Mouse (Mus musculus) kidney, adult 2 months (tissue): ENCODE results near the gene Pld1. TPM values are rescaled to one million over a fixed set of nuclear protein-coding genes. Genes with fewer than 3 reads are reported as not detected.
A peak's percentile ranks its signal among the peaks of the same experiment; 100 is the strongest.

Experiments used
- DNase-seq: peaks from one replicate; pipeline ENCODE4 v3.0.0; 2021
- H3K27ac ChIP-seq: fragments of 200-500 bp; 2 replicates; pipeline ENCODE4 v1.5.1; 2012; ENCODE audit warnings: low read depth, low read length, control low read depth, inconsistent platforms; ENCODE audit not compliant: insufficient read depth
- H3K27me3 ChIP-seq: fragments of 200-500 bp; replicated peaks from 2 replicates; pipeline ENCODE4 v1.6.1; 2012; ENCODE audit warnings: mild to moderate bottlenecking, moderate library complexity, low read length, inconsistent platforms; ENCODE audit not compliant: control insufficient read depth, insufficient read depth
- H3K36me3 ChIP-seq: fragments of 200-500 bp; 2 replicates; pipeline ENCODE4 v1.6.1; 2012; ENCODE audit warnings: mild to moderate bottlenecking, moderate library complexity, low read length, inconsistent platforms; ENCODE audit not compliant: control insufficient read depth, insufficient read depth
- H3K4me1 ChIP-seq: fragments of 200-500 bp; 2 replicates; pipeline ENCODE4 v1.6.1; 2011; ENCODE audit warnings: low read length; ENCODE audit not compliant: control insufficient read depth, insufficient read depth
- H3K4me3 ChIP-seq: fragments of 200-500 bp; 2 replicates; pipeline ENCODE4 v1.5.1; 2011; ENCODE audit warnings: mild to moderate bottlenecking, low read depth, low read length, control low read depth; ENCODE audit not compliant: insufficient read depth
- CTCF ChIP-seq: fragments of 200-500 bp; conservative IDR thresholded peaks from 2 replicates; pipeline ENCODE4 v1.5.1; 2011; ENCODE audit warnings: low read depth, mild to moderate bottlenecking, control low read depth, low read length, moderate library complexity, mixed read lengths; ENCODE audit not compliant: insufficient read depth, insufficient read length
- POLR2A ChIP-seq: fragments of 200-500 bp; IDR thresholded peaks from one replicate; pipeline ENCODE4 v1.6.1; 2011; ENCODE audit warnings: low read depth, low read length, control low read depth
- WGBS: fragments of 180-500 bp; shearing (Covaris S2); methylation state at CpG from one replicate; pipeline ENCODE4 v1.1.7; 2018; 5-methylcytosine and 5-hydroxymethylcytosine counted together
- polyA plus RNA-seq: library from polyadenylated mRNA; depleted of rRNA; stranded (reverse); fragments of >200 nt; gene quantifications from 2 replicates; pipeline ENCODE4 v1.2.3, GENCODE M21; 2012

Gene Pld1
- polyA plus RNA-seq, 1 experiment = 5.8 TPM

DNA sequence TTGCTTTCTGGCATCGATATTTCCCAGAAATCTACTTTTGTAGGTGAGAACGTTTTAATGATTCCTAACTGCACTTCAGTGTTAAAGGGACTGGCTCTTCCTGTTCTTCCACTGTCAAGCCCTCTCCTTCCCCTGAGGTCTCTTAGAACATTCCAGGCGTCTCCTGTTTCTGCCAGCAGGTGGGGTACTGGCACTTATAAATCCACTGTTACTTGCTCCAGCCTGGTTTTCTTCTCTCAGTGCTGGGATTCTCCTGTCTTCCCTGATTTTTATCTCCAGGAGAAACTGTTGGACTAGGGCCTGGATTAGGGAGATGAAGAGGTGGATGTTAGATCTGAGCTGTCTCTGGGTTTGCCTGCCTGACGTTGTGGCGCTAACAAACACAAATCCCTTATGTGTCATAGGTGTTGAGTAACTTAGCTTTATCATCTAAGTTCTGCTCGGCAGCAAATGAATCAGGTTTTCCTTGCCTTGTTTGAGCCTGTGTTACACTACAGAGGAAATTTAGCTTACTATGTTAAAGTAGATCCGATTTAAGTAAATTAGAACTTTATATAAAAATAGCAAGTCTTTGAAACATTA lies 44.0 kb downstream of the Pld1 start:
- WGBS = 45% methylated on average over 7 of the region's 7 CpGs
- DNase-seq = peak; percentile 89
- H3K4me3 ChIP-seq = no peak overlapping the region
- H3K36me3 ChIP-seq = no peaks in the 10 kb centered on the region
- H3K27me3 ChIP-seq = no peaks in the 10 kb centered on the region
- peaks cover 3% of the 10 kb centered on the region; the same call in 1 of the 2 replicates for H3K4me1 ChIP-seq
- H3K27ac ChIP-seq = no peak overlapping the region
- TF ChIP-seq CTCF (peak; percentile 73), POLR2A (no peak)

DNA sequence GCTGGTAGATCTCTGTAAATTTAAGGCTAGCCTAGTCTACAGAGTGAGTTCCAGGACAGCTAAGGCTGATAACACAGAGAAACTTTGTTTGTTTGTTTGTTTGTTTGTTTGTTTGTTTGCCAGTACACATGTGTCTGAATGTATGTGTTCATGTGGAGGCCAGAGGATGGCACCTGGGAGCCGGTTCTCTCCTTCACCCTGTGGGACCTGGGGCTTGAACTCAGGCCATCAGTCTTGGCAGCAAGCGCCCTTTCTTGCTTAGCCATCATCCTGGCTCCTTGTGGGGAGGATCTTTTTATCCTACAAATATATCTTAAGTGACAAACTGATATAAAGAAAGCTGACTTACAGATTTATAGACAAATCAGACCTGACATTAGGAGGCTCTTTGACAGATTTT lies 44.8 kb downstream of the Pld1 start:
- no peaks in the 10 kb centered on the region for H3K27me3 ChIP-seq
- WGBS = 75% methylated on average over 2 of the region's 2 CpGs
- no peak for DNase-seq
- no peaks in the 10 kb centered on the region for H3K36me3 ChIP-seq
- H3K27ac ChIP-seq = no peak overlapping the region
- TF ChIP-seq CTCF (no peak), POLR2A (no peak)
- H3K4me3 ChIP-seq = no peak overlapping the region
- H3K4me1 ChIP-seq = peaks cover 10% of the 10 kb centered on the region; the same call in 1 of the 2 replicates

DNA sequence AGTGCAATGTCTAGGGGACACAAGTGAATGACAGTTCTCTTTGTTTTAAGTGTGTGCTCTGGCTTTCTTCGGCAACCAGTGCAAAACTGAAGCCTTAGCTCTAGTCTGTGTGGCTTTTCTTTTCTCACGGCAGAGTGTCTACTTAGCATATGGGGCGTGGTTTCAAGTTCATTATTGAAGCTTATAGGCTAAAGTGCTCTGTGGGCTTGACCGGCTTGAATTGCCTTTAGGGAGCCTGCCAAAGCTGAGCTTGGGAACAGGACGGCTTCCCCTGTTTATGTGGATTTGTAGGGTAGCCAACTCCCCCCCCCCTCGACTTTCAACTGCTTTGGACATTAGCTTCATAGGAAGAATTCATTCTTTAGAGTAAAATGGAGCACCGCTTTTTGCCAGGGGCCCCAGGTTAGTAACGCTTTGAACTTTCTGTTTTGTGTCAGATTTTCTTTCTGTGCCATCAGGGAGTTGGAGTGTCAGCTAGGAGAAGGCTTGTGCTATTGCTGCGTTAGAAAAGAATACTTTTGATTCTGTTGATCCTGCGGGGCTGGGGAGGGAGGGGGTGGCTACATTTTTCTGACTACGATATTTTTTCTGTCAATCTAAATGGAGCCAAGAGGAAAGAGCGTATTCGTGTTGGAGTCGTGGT lies 45.6 kb downstream of the Pld1 start:
- no peak for TF ChIP-seq CTCF
- no peak for TF ChIP-seq POLR2A
- H3K27me3 ChIP-seq = no peaks in the 10 kb centered on the region
- peak; percentile 93 for DNase-seq
- H3K36me3 ChIP-seq = no peaks in the 10 kb centered on the region
- H3K4me1 ChIP-seq = peaks cover 10% of the 10 kb centered on the region; the same call in 1 of the 2 replicates
- peak overlapping the region; percentile 61 for H3K4me3 ChIP-seq
- WGBS = 2% methylated on average over 14 of the region's 14 CpGs
- peak overlapping the region; percentile 73; the same call in 1 of the 2 replicates for H3K27ac ChIP-seq

DNA sequence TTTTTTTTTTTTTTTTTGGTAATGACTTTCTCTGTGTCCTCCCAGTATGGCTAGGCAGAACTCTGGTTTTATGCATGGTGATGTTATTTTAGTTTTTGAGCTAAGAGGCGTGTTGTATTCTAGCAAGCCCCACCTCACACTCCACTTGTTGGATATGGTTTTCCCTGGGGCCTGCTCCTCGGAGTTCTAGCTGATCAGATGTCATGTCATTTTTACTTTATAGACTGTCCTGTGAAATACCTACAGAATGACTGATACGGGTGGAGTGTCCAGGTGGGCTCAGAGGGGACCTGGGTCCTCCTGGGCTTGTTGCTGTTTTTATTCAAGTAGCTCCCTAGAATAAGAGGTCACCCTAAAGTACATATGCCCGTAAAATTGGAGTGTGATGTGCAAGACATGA lies 46.1 kb downstream of the Pld1 start:
- Histone ChIP-seq H3K4me3 (peak overlapping the region; percentile 37), H3K4me1 (peaks cover 10% of the 10 kb centered on the region; the same call in 1 of the 2 replicates), H3K27ac (peak overlapping the region; percentile 73; the same call in 1 of the 2 replicates), H3K27me3 (no peaks in the 10 kb centered on the region), H3K36me3 (no peaks in the 10 kb centered on the region)
- 41% methylated on average over 4 of the region's 4 CpGs for WGBS
- no peak for DNase-seq
- no peak for TF ChIP-seq CTCF
- TF ChIP-seq POLR2A = no peak

DNA sequence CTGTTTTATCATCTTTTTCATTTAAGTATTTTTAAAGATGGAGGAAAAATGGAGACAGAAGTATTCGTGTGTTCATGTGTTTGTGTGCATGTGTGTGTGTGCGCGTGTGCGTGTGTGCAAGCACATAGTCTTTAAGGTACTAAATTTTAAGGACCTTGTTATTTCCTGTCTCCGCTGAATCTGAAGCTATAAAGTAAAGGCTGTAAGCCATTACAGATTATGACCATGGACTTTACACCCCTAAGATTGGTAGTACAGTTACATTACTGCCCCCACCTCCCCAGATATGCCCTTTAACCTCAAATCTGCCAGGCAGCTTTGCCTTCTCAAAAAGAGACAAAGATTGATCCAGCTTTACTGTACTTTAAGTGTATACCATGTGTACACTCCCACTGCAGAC lies 46.8 kb downstream of the Pld1 start:
- no peaks in the 10 kb centered on the region for H3K27me3 ChIP-seq
- WGBS = 85% methylated on average over 5 of the region's 5 CpGs
- TF ChIP-seq CTCF = no peak
- TF ChIP-seq POLR2A = no peak
- H3K4me3 ChIP-seq = no peak overlapping the region
- H3K36me3 ChIP-seq = no peaks in the 10 kb centered on the region
- no peak for DNase-seq
- H3K27ac ChIP-seq = no peak overlapping the region
- peaks cover 10% of the 10 kb centered on the region; the same call in 1 of the 2 replicates for H3K4me1 ChIP-seq

DNA sequence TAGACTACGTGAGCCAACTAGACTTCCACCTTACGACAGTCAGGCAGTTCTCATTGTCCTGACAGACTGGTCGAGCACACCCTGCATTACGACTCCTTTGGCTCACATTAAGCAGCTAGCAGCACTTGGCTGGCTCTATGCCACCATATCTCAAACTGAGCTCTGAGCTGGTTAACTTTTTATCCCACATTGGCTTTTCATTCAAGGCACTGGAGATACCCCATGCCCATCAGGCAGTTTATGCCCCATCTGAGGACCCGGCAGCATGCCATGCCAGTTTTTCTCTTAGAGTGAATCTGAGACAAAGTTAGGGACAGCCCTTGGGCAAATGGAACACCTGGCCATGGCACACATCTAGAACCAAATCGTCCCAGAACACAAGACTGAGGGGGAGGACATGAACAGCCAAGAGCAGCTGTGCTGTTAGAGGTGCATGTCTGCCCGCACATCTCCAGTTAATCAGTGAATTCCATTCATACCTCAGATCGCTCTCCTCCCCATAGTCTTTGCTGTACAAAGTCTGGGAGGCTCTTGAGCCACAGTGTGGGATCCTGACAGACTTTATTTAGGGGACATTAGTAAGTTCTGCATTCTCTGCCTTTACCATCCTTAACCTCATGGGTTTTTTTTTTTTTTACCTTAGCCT lies 49.5 kb downstream of the Pld1 start:
- TF ChIP-seq POLR2A (no peak), CTCF (no peak)
- H3K36me3 ChIP-seq = no peaks in the 10 kb centered on the region
- peak; percentile 43 for DNase-seq
- H3K27ac ChIP-seq = no peak overlapping the region
- no peak overlapping the region for H3K4me3 ChIP-seq
- WGBS = 34% methylated on average over 8 of the region's 8 CpGs
- no peaks in the 10 kb centered on the region for H3K27me3 ChIP-seq
- H3K4me1 ChIP-seq = peaks cover 10% of the 10 kb centered on the region; the same call in 1 of the 2 replicates

DNA sequence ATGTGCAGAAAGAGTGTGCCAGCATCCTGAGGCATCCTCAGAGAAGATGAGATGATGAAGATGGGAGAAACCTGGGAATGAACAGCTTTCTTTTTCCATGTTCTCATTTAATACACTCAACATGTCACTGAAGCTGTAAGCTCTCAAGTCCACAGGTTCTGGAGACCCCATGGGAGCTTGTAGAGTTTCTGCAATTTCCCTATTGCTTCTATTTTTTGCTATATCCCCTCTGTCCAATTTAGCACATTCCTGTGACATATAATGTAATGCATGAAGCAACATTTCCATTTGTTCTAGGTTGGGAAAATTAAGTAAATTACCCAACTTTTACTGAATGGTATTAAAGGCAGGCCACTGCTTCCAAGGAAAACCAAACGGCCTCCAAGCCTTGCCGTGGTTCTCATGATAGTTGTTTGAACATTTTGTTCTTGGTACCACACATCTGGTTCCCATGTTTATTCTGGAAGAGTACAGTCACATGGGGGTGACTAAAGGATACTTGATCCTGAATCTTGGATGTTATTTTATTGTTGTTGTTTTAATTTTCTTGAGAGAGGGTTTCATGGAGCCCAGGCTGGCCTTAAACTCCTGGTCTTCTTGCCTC lies 52.7 kb downstream of the Pld1 start:
- no peak overlapping the region for H3K4me3 ChIP-seq
- H3K36me3 ChIP-seq = no peaks in the 10 kb centered on the region
- peaks cover 7% of the 10 kb centered on the region; the same call in 1 of the 2 replicates for H3K4me1 ChIP-seq
- TF ChIP-seq CTCF (no peak), POLR2A (no peak)
- WGBS = 72% methylated on average over 2 of the region's 2 CpGs
- DNase-seq = no peak
- no peak overlapping the region for H3K27ac ChIP-seq
- no peaks in the 10 kb centered on the region for H3K27me3 ChIP-seq
